ENCODE assay signal across 22 mouse cellular contexts in the genomic region with DNA sequence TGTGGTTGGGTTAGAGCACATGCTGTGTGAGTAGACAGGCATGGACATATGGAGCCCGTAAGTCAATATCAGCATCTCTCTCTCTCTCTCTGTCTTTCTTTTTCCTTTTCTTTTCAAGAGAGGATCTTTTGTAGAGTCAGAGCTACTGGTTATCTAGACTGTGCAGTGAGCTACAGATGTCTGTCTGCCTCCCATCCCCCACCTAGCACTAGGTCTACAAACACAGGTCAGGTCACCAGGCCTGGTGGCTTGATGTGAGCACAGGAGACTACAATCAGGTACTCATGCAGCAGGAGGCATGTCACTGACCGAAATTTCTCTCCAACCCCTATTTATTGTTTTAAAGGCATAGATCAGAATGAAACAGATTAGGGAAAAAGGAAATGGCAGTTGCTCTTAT.
DNase-seq lines count a peak whose midpoint lies in the region; ATAC-seq and TF ChIP-seq lines count a peak whose summit lies in the region.
"Had no signal": no experiment of that assay in that cellular context is flagged by ENCODE, and none has a peak within 500 bp of the region (broad histone marks: within the 10 kb centered on the region; RNA-seq: fewer than 3 reads in every experiment).

No protein-coding gene starts in this region.

- H3K9ac ChIP-seq in liver, postnatal 0 days (replicated peaks), result no peak overlapping the region
- no peak overlapping the region for H3K9ac ChIP-seq in liver, embryonic 12.5 days
- no peak overlapping the region for H3K9ac ChIP-seq in forebrain, embryonic 13.5 days
- H3K9ac ChIP-seq: embryonic facial prominence, embryonic 13.5 days; embryonic facial prominence, embryonic 15.5 days; forebrain, embryonic 12.5 days; forebrain, embryonic 15.5 days; forebrain, postnatal 0 days had no signal

- no peak overlapping the region for H3K4me3 ChIP-seq in liver, postnatal 0 days (ENCODE audit: low read depth, low read length)
- H3K4me3 ChIP-seq in liver, embryonic 12.5 days, result no peak overlapping the region
- H3K4me3 ChIP-seq in forebrain, embryonic 13.5 days, result no peak overlapping the region
- H3K4me3 ChIP-seq: embryonic facial prominence, embryonic 13.5 days; embryonic facial prominence, embryonic 15.5 days; erythroblast, embryonic 14.5 days; forebrain, embryonic 10.5 days; forebrain, embryonic 12.5 days; forebrain, embryonic 15.5 days had no signal

- ATAC-seq in liver, postnatal 0 days, result no peak
- ATAC-seq in liver, embryonic 12.5 days, result peak; percentile 66
- ATAC-seq in forebrain, embryonic 13.5 days, result no peak
- ATAC-seq: forebrain, embryonic 15.5 days; forebrain, postnatal 0 days had no signal

- H3K4me2 ChIP-seq in liver, postnatal 0 days (ENCODE audit: low read depth, low read length), result no peak overlapping the region
- H3K4me2 ChIP-seq in liver, embryonic 12.5 days, result no peak overlapping the region
- no peak overlapping the region for H3K4me2 ChIP-seq in forebrain, embryonic 13.5 days
- H3K4me2 ChIP-seq: embryonic facial prominence, embryonic 13.5 days; embryonic facial prominence, embryonic 15.5 days; forebrain, embryonic 12.5 days; forebrain, embryonic 15.5 days had no signal

- peak; percentile 24 for DNase-seq in liver
- no peak for DNase-seq in liver, postnatal 0 days
- DNase-seq in testis, postnatal 10 days (ENCODE audit: low spot score), result no peak
- DNase-seq: adrenal gland, adult 2 months; adrenal gland, postnatal 10 days; adrenal gland, postnatal 25 days; cerebellum, adult 11 months; cerebellum, adult 18-20 months; cerebellum, adult 8-10 months; cerebellum, adult 9-11 months; cerebellum, postnatal 14 days; cerebellum, postnatal 36 days; embryo, embryonic 11 days; forebrain, postnatal 0 days had no signal

- H3K27me3 ChIP-seq in liver, postnatal 0 days (ENCODE audit: insufficient read depth, low read length), result no peaks in the 10 kb centered on the region
- no peaks in the 10 kb centered on the region for H3K27me3 ChIP-seq in liver, embryonic 12.5 days (replicated peaks)
- H3K27me3 ChIP-seq in forebrain, embryonic 13.5 days, result no peaks in the 10 kb centered on the region
- H3K27me3 ChIP-seq: embryonic facial prominence, embryonic 13.5 days; embryonic facial prominence, embryonic 15.5 days; forebrain, embryonic 12.5 days; forebrain, embryonic 15.5 days had no signal

- H3K4me1 ChIP-seq in liver, postnatal 0 days (ENCODE audit: insufficient read depth), result peaks cover 3% of the 10 kb centered on the region; the same call in 1 of the 2 replicates
- H3K4me1 ChIP-seq in liver, embryonic 12.5 days, result 0 out of 2 replicates have a peak, but pooled peaks cover 4% of the 10 kb centered on the region
- H3K4me1 ChIP-seq in forebrain, embryonic 13.5 days, result no peaks in the 10 kb centered on the region
- H3K4me1 ChIP-seq: embryonic facial prominence, embryonic 13.5 days; embryonic facial prominence, embryonic 15.5 days; forebrain, embryonic 10.5 days; forebrain, embryonic 12.5 days; forebrain, embryonic 15.5 days had no signal

- no peak for TF ChIP-seq CTCF in liver, postnatal 0 days (IDR thresholded peaks at IDR 0.05; ENCODE audit: low read depth)

- H3K36me3 ChIP-seq in liver, postnatal 0 days (replicated peaks; ENCODE audit: insufficient read depth, low read length), result no peaks in the 10 kb centered on the region
- H3K36me3 ChIP-seq in liver, embryonic 12.5 days, result no peaks in the 10 kb centered on the region
- H3K36me3 ChIP-seq in forebrain, embryonic 13.5 days (ENCODE audit: poor library complexity, severe bottlenecking), result no peaks in the 10 kb centered on the region
- H3K36me3 ChIP-seq: embryonic facial prominence, embryonic 13.5 days; embryonic facial prominence, embryonic 15.5 days; forebrain, embryonic 10.5 days; forebrain, embryonic 12.5 days; forebrain, embryonic 15.5 days had no signal

- no peak overlapping the region for H3K27ac ChIP-seq in liver, postnatal 0 days (ENCODE audit: low read depth)
- no peak overlapping the region for H3K27ac ChIP-seq in liver, embryonic 12.5 days
- no peak overlapping the region for H3K27ac ChIP-seq in forebrain, embryonic 13.5 days
- H3K27ac ChIP-seq: embryonic facial prominence, embryonic 13.5 days; embryonic facial prominence, embryonic 15.5 days; forebrain, embryonic 10.5 days; forebrain, embryonic 12.5 days; forebrain, embryonic 15.5 days had no signal

- 57% methylated on average over 2 of the region's 2 CpGs for WGBS in liver, postnatal 0 days (ENCODE audit: insufficient replicate concordance)
- 58% methylated on average over 2 of the region's 2 CpGs for WGBS in liver, embryonic 12.5 days (ENCODE audit: insufficient replicate concordance)
- WGBS in forebrain, embryonic 13.5 days, result 88% methylated on average over 2 of the region's 2 CpGs

- no peaks in the 10 kb centered on the region for H3K9me3 ChIP-seq in liver, postnatal 0 days (ENCODE audit: low read length)
- H3K9me3 ChIP-seq in liver, embryonic 12.5 days (replicated peaks), result no peaks in the 10 kb centered on the region
- H3K9me3 ChIP-seq in forebrain, embryonic 13.5 days (replicated peaks), result no peaks in the 10 kb centered on the region
- H3K9me3 ChIP-seq: embryonic facial prominence, embryonic 13.5 days; embryonic facial prominence, embryonic 15.5 days; forebrain, embryonic 10.5 days; forebrain, embryonic 12.5 days; forebrain, embryonic 15.5 days had no signal

- TF ChIP-seq EP300 in liver, postnatal 0 days (IDR thresholded peaks at IDR 0.05; ENCODE audit: low read depth), result no peak
